Mouse (Mus musculus): ENCODE results near the gene Lrrc49. TPM values are rescaled to one million over a fixed set of nuclear protein-coding genes. Genes with fewer than 3 reads are reported as not detected.
A peak's percentile ranks its signal among the peaks of the same experiment; 100 is the strongest.

Gene Lrrc49
- polyA plus RNA-seq, 1 experiment from 2014 or later = 10.4 TPM

DNA sequence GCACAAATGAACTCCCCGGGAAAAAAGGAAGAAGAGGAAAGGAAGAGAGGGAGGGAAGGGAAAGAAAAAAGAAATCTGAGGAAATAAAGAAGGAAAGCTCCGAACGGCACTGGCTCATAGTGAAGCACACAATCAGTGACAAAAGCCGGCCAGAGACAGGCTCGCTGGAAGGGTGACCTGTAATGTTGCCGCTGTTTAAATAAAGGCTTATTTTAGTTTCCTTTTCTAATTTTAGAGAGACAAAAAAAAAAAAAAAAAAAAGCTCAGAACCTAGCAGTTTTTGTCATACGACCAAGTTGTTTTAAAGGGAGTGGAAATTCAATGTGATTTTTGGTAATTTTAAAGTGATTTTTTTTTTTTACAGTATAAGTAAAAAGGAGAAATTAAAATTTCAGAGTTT, 71.6 kb downstream of the Lrrc49 start:
- WGBS = 39% methylated on average over 7 of the region's 7 CpGs
- Histone ChIP-seq H3K4me2 (ENCODE audit: low read length) (peak overlapping the region; percentile 44), H3K4me1 (ENCODE audit: control insufficient read depth in 2 of 2, insufficient read depth in 2 of 2, low read length in 2 of 2) (peaks cover 4 to 6% of the 10 kb centered on the region in 2 experiments; a peak in 2 of 4 replicates), H3K9ac (ENCODE audit: low read length) (peak overlapping the region; percentile 54; the same call in 1 of the 2 replicates), H3K4me3 (ENCODE audit: control insufficient read depth in 1 of 2, insufficient read depth in 1 of 2, low read depth in 1 of 2, low read length in 2 of 2) (no peak overlapping the region), H3K27ac (replicated peaks in 1 of 2; ENCODE audit: control insufficient read depth in 1 of 2, insufficient read depth in 1 of 2, low read depth in 2 of 2, low read length in 2 of 2) (peak overlapping the region; percentile 53 to 80; a peak in 2 of 4 replicates), H3K27me3 (ENCODE audit: control insufficient read depth, insufficient read depth, low read length) (no peaks in the 10 kb centered on the region), H3K36me3 (ENCODE audit: control insufficient read depth, insufficient read depth, low read length) (no peaks in the 10 kb centered on the region), H3K9me3 (ENCODE audit: control insufficient read depth, low read length) (no peaks in the 10 kb centered on the region)
- ATAC-seq (ENCODE audit: insufficient number of reproducible peaks, insufficient read depth, low FRiP score, low read depth) = no peak

DNA sequence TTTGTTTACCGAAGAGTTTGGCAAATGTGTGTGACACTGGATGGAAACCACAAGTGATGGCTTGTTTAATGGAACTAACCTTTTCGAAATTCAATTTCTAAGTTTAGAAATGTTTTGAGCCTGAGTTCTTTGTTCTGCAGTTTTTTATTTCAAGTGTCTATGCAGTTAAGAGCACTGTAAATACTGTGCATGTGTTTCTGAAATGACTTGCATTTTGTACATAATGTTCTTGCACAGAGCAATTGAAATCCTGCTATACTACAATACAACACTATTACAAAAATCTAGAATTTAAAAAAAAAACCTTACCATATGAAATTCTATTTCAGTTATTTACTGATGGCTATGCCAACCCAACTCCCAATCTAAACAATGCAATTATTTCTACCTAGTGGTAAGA, 75.7 kb downstream of the Lrrc49 start:
- Histone ChIP-seq H3K27me3 (ENCODE audit: control insufficient read depth, insufficient read depth, low read length) (no peaks in the 10 kb centered on the region), H3K4me2 (ENCODE audit: low read length) (no peak overlapping the region), H3K9ac (ENCODE audit: low read length) (no peak overlapping the region), H3K4me3 (ENCODE audit: control insufficient read depth in 1 of 2, insufficient read depth in 1 of 2, low read depth in 1 of 2, low read length in 2 of 2) (no peak overlapping the region), H3K27ac (replicated peaks in 1 of 2; ENCODE audit: control insufficient read depth in 1 of 2, insufficient read depth in 1 of 2, low read depth in 2 of 2, low read length in 2 of 2) (no peak overlapping the region), H3K36me3 (ENCODE audit: control insufficient read depth, insufficient read depth, low read length) (0 out of 2 replicates have a peak, but pooled peaks cover 3% of the 10 kb centered on the region), H3K9me3 (ENCODE audit: control insufficient read depth, low read length) (no peaks in the 10 kb centered on the region), H3K4me1 (ENCODE audit: control insufficient read depth in 2 of 2, insufficient read depth in 2 of 2, low read length in 2 of 2) (peaks cover 3 to 6% of the 10 kb centered on the region in 2 experiments; a peak in 2 of 4 replicates)
- 75% methylated on average over 2 of the region's 2 CpGs for WGBS
- no peak for ATAC-seq (ENCODE audit: insufficient number of reproducible peaks, insufficient read depth, low FRiP score, low read depth)

GRCm38 (mm10) chr9:60610194-60610593, 77.8 kb downstream of the Lrrc49 start:
- ATAC-seq (ENCODE audit: insufficient number of reproducible peaks, insufficient read depth, low FRiP score, low read depth) = no peak
- Histone ChIP-seq H3K4me2 (ENCODE audit: low read length) (no peak overlapping the region), H3K27me3 (ENCODE audit: control insufficient read depth, insufficient read depth, low read length) (no peaks in the 10 kb centered on the region), H3K4me3 (ENCODE audit: control insufficient read depth in 1 of 2, insufficient read depth in 1 of 2, low read depth in 1 of 2, low read length in 2 of 2) (no peak overlapping the region), H3K9ac (ENCODE audit: low read length) (no peak overlapping the region), H3K9me3 (ENCODE audit: control insufficient read depth, low read length) (no peaks in the 10 kb centered on the region), H3K27ac (replicated peaks in 1 of 2; ENCODE audit: control insufficient read depth in 1 of 2, insufficient read depth in 1 of 2, low read depth in 2 of 2, low read length in 2 of 2) (no peak overlapping the region), H3K4me1 (ENCODE audit: control insufficient read depth in 2 of 2, insufficient read depth in 2 of 2, low read length in 2 of 2) (no peaks in the 10 kb centered on the region), H3K36me3 (ENCODE audit: control insufficient read depth, insufficient read depth, low read length) (0 out of 2 replicates have a peak, but pooled peaks cover 3% of the 10 kb centered on the region)
- WGBS = 57% methylated on average over 13 of the region's 13 CpGs

DNA sequence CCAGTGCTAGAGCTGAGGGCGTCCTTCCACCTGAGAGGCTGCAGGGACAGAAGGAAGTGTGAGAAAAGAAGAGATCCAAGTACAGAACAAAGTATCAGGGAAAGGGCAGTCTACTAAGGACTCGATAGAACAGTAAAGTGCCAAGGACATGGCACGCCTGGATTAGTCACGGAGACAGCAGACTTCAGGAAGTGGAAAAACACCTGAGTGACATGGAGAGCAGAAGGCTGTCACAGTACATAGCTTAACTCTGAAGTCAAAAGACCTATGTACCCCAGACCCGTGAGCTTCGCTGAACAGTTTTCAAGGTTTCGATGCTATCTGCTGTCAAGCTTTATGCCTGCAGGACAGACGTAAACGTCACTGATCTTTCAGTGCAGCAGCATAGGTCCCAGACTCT, 79.1 kb downstream of the Lrrc49 start:
- H3K9me3 ChIP-seq (ENCODE audit: control insufficient read depth, low read length) = no peaks in the 10 kb centered on the region
- no peak overlapping the region for H3K4me2 ChIP-seq (ENCODE audit: low read length)
- H3K9ac ChIP-seq (ENCODE audit: low read length) = no peak overlapping the region
- 0 out of 2 replicates have a peak, but pooled peaks cover 3% of the 10 kb centered on the region for H3K36me3 ChIP-seq (ENCODE audit: control insufficient read depth, insufficient read depth, low read length)
- no peak overlapping the region for H3K27ac ChIP-seq (replicated peaks in 1 of 2; ENCODE audit: control insufficient read depth in 1 of 2, insufficient read depth in 1 of 2, low read depth in 2 of 2, low read length in 2 of 2)
- no peaks in the 10 kb centered on the region for H3K4me1 ChIP-seq (ENCODE audit: control insufficient read depth in 2 of 2, insufficient read depth in 2 of 2, low read length in 2 of 2)
- no peak for ATAC-seq (ENCODE audit: insufficient number of reproducible peaks, insufficient read depth, low FRiP score, low read depth)
- H3K4me3 ChIP-seq (ENCODE audit: control insufficient read depth in 1 of 2, insufficient read depth in 1 of 2, low read depth in 1 of 2, low read length in 2 of 2) = no peak overlapping the region
- WGBS = 79% methylated on average over 9 of the region's 9 CpGs
- no peaks in the 10 kb centered on the region for H3K27me3 ChIP-seq (ENCODE audit: control insufficient read depth, insufficient read depth, low read length)

GRCm38 (mm10) chr9:60608086-60608485, 79.9 kb downstream of the Lrrc49 start:
- H3K4me1 ChIP-seq (ENCODE audit: control insufficient read depth in 2 of 2, insufficient read depth in 2 of 2, low read length in 2 of 2) = no peaks in the 10 kb centered on the region
- no peak overlapping the region for H3K9ac ChIP-seq (ENCODE audit: low read length)
- H3K4me3 ChIP-seq (ENCODE audit: control insufficient read depth in 1 of 2, insufficient read depth in 1 of 2, low read depth in 1 of 2, low read length in 2 of 2) = no peak overlapping the region
- no peak overlapping the region for H3K4me2 ChIP-seq (ENCODE audit: low read length)
- ATAC-seq (ENCODE audit: insufficient number of reproducible peaks, insufficient read depth, low FRiP score, low read depth) = no peak
- WGBS = 74% methylated on average over 3 of the region's 3 CpGs
- H3K36me3 ChIP-seq (ENCODE audit: control insufficient read depth, insufficient read depth, low read length) = 0 out of 2 replicates have a peak, but pooled peaks cover 3% of the 10 kb centered on the region
- H3K9me3 ChIP-seq (ENCODE audit: control insufficient read depth, low read length) = no peaks in the 10 kb centered on the region
- H3K27me3 ChIP-seq (ENCODE audit: control insufficient read depth, insufficient read depth, low read length) = no peaks in the 10 kb centered on the region
- H3K27ac ChIP-seq (replicated peaks in 1 of 2; ENCODE audit: control insufficient read depth in 1 of 2, insufficient read depth in 1 of 2, low read depth in 2 of 2, low read length in 2 of 2) = no peak overlapping the region

DNA sequence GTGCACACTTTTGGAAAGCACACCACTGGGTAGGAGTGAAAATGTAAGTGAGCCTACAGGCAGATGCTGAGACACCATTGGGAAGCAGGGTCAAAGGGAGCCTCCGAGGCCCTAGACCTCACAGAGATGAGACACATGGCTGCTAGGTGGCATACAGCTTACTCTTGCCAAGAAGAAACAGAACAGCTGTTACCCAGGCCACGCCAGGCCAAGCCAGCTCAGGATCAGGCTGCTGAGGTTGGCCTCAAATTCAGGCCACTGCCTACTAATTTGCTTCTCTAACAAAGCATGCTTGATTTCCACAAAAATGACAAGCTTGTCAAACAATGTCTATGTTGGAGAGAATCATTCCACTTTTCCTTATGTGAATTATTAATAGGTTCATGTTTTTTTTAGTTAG, 83.0 kb downstream of the Lrrc49 start:
- Histone ChIP-seq H3K4me2 (ENCODE audit: low read length) (no peak overlapping the region), H3K27ac (replicated peaks in 1 of 2; ENCODE audit: control insufficient read depth in 1 of 2, insufficient read depth in 1 of 2, low read depth in 2 of 2, low read length in 2 of 2) (no peak overlapping the region), H3K4me3 (ENCODE audit: control insufficient read depth in 1 of 2, insufficient read depth in 1 of 2, low read depth in 1 of 2, low read length in 2 of 2) (no peak overlapping the region), H3K36me3 (ENCODE audit: control insufficient read depth, insufficient read depth, low read length) (0 out of 2 replicates have a peak, but pooled peaks cover 3% of the 10 kb centered on the region), H3K9ac (ENCODE audit: low read length) (no peak overlapping the region), H3K4me1 (ENCODE audit: control insufficient read depth in 2 of 2, insufficient read depth in 2 of 2, low read length in 2 of 2) (no peaks in the 10 kb centered on the region), H3K27me3 (ENCODE audit: control insufficient read depth, insufficient read depth, low read length) (no peaks in the 10 kb centered on the region), H3K9me3 (ENCODE audit: control insufficient read depth, low read length) (no peaks in the 10 kb centered on the region)
- WGBS = 73% methylated on average over 2 of the region's 2 CpGs
- ATAC-seq (ENCODE audit: insufficient number of reproducible peaks, insufficient read depth, low FRiP score, low read depth) = no peak

- ATAC-seq (ENCODE audit: insufficient number of reproducible peaks, insufficient read depth, low FRiP score, low read depth) = no peak
- Histone ChIP-seq H3K36me3 (ENCODE audit: control insufficient read depth, insufficient read depth, low read length) (0 out of 2 replicates have a peak, but pooled peaks cover 3% of the 10 kb centered on the region), H3K27me3 (ENCODE audit: control insufficient read depth, insufficient read depth, low read length) (no peaks in the 10 kb centered on the region), H3K27ac (replicated peaks in 1 of 2; ENCODE audit: control insufficient read depth in 1 of 2, insufficient read depth in 1 of 2, low read depth in 2 of 2, low read length in 2 of 2) (no peak overlapping the region), H3K9me3 (ENCODE audit: control insufficient read depth, low read length) (no peaks in the 10 kb centered on the region), H3K9ac (ENCODE audit: low read length) (no peak overlapping the region), H3K4me1 (ENCODE audit: control insufficient read depth in 2 of 2, insufficient read depth in 2 of 2, low read length in 2 of 2) (no peaks in the 10 kb centered on the region), H3K4me3 (ENCODE audit: control insufficient read depth in 1 of 2, insufficient read depth in 1 of 2, low read depth in 1 of 2, low read length in 2 of 2) (no peak overlapping the region), H3K4me2 (ENCODE audit: low read length) (no peak overlapping the region)
- 82% methylated on average over 10 of the region's 10 CpGs for WGBS
Measured at GRCm38 (mm10) chr9:60601936-60602335, 86.0 kb downstream of the Lrrc49 start.

DNA sequence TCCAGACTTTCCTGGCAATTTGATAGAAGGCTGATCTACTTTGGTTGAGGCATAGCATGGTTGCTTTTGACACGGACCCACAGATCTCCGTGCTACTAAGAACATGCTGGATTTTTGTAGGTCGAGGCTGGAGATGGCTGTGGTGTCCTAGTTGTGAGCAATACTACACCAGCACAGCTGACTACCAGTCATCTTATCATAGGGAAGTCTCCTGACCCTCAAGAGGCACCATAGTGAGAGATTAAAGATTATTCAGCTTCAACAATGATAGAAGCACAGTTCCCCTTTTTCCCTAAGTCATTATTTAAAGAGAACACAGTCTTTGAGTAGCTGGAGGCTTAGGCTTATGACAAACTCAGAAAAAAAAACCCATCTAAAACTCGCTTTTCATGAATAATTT, 87.7 kb downstream of the Lrrc49 start:
- no peak overlapping the region for H3K9ac ChIP-seq (ENCODE audit: low read length)
- H3K4me2 ChIP-seq (ENCODE audit: low read length) = no peak overlapping the region
- no peak overlapping the region for H3K27ac ChIP-seq (replicated peaks in 1 of 2; ENCODE audit: control insufficient read depth in 1 of 2, insufficient read depth in 1 of 2, low read depth in 2 of 2, low read length in 2 of 2)
- WGBS = 76% methylated on average over 4 of the region's 4 CpGs
- H3K4me1 ChIP-seq (ENCODE audit: control insufficient read depth in 2 of 2, insufficient read depth in 2 of 2, low read length in 2 of 2) = no peaks in the 10 kb centered on the region
- no peak overlapping the region for H3K4me3 ChIP-seq (ENCODE audit: control insufficient read depth in 1 of 2, insufficient read depth in 1 of 2, low read depth in 1 of 2, low read length in 2 of 2)
- no peak for ATAC-seq (ENCODE audit: insufficient number of reproducible peaks, insufficient read depth, low FRiP score, low read depth)
- no peaks in the 10 kb centered on the region for H3K9me3 ChIP-seq (ENCODE audit: control insufficient read depth, low read length)
- H3K27me3 ChIP-seq (ENCODE audit: control insufficient read depth, insufficient read depth, low read length) = no peaks in the 10 kb centered on the region
- H3K36me3 ChIP-seq (ENCODE audit: control insufficient read depth, insufficient read depth, low read length) = 0 out of 2 replicates have a peak, but pooled peaks cover 3% of the 10 kb centered on the region
